Mouse (Mus musculus) Patski (cell line): ENCODE measurements around the gene Hnrnph2. TPM values are rescaled to one million over a fixed set of nuclear protein-coding genes. Genes with fewer than 3 reads are reported as not detected.

Experiments used
- ATAC-seq: fragments of 100-300 bp; one replicate; pipeline ENCODE4 v1.8.0; 2021
- CTCF ChIA-PET: fragments of 350-600 bp; sonication (Branson Sonifier 250); formaldehyde crosslinking; loops from one replicate; lab custom pipeline; 2022; ENCODE audit warnings: inconsistent platforms; lab: Charles Lee
- POLR2A ChIA-PET: fragments of 350-600 bp; sonication (Branson Sonifier 250); formaldehyde crosslinking; loops from one replicate; lab custom pipeline; 2022; ENCODE audit warnings: antibody characterized with exemption, inconsistent platforms; lab: Charles Lee
- DNase-seq: peaks from one replicate; pipeline ENCODE4 v3.0.0-alpha.2; 2011; ENCODE audit warnings: low read depth, low spot score
- H3K27me3 ChIP-seq: fragments of 371-371 bp; one replicate; pipeline ENCODE4 v1.5.1; 2021
- CTCF ChIP-seq: fragments of 100-300 bp; IDR thresholded peaks from one replicate; pipeline ENCODE4 v1.5.1; 2021
- in situ Hi-C: fragments of 300-500 bp; cut with MboI; formaldehyde crosslinking; loops from 3 replicates; pipeline ENCODE4 v1.11.1; 2018; ENCODE audit warnings: low pct_unique_long_range_greater_than_20kb, mixed read lengths
- polyA plus RNA-seq: library from polyadenylated mRNA; unstranded; gene quantifications from one replicate; pipeline ENCODE4 v1.2.3, GENCODE M21; 2021

Hnrnph2 gene
- polyA plus RNA-seq, 1 experiment from 2014 or later: 133 TPM

GRCm38 (mm10) chrX:134612285-134612959 lies 11.4 kb downstream of the Hnrnph2 start:
- ATAC-seq (peak; percentile 46), DNase-seq (no peak)
- H3K27me3 ChIP-seq: peaks cover 5% of the 10 kb centered on the region
- CTCF ChIA-PET: interaction anchor here (1.3 kb wide), 1 partner anchor 27 kb away, joined by 4 read pairs; the partner anchor contains the start of gene Rpl36a
- POLR2A ChIA-PET: no interaction called here
- no peak for TF ChIP-seq CTCF
- in situ Hi-C loops: no loop called here

GRCm38 (mm10) chrX:134614306-134614705 lies 13.3 kb downstream of the Hnrnph2 start:
- ChIA-PET POLR2A (no interaction called here), CTCF (interaction anchor here (1.0 to 1.5 kb wide), 2 partner anchors 10 to 115 kb away, joined by 3 to 6 read pairs; no protein-coding TSS in a partner anchor)
- DNase-seq: no peak
- in situ Hi-C loops: no loop called here
- TF ChIP-seq CTCF: peak; percentile 52
- peaks cover 5% of the 10 kb centered on the region for H3K27me3 ChIP-seq
- ATAC-seq: no peak

GRCm38 (mm10) chrX:134619695-134620094 lies 18.7 kb downstream of the Hnrnph2 start:
- peaks cover 14% of the 10 kb centered on the region for H3K27me3 ChIP-seq
- DNase-seq (no peak), ATAC-seq (no peak)
- POLR2A ChIA-PET: no interaction called here
- TF ChIP-seq CTCF: no peak
- in situ Hi-C loops: no loop called here
- CTCF ChIA-PET: no interaction called here

- DNase-seq (no peak), ATAC-seq (no peak)
- ChIA-PET POLR2A (no interaction called here), CTCF (interaction anchor here (1.2 kb wide), 1 partner anchor 11 kb away, joined by 3 read pairs; no protein-coding TSS in a partner anchor)
- peaks cover 14% of the 10 kb centered on the region for H3K27me3 ChIP-seq
- TF ChIP-seq CTCF: no peak
- in situ Hi-C loops: no loop called here
Measured at GRCm38 (mm10) chrX:134620254-134620865, 19.4 kb downstream of the Hnrnph2 start.

GRCm38 (mm10) chrX:134621685-134622084 lies 20.7 kb downstream of the Hnrnph2 start:
- DNase-seq (no peak), ATAC-seq (no peak)
- in situ Hi-C loops: no loop called here
- ChIA-PET CTCF (interaction anchor here (1.2 kb wide), 1 partner anchor 10 kb away, joined by 3 read pairs; no protein-coding TSS in a partner anchor), POLR2A (no interaction called here)
- no peak for TF ChIP-seq CTCF
- H3K27me3 ChIP-seq: peaks cover 14% of the 10 kb centered on the region

- ATAC-seq (no peak), DNase-seq (no peak)
- CTCF ChIA-PET: interaction anchor here (0.8 to 1.7 kb wide), 2 partner anchors 8 to 9 kb away, joined by 3 to 6 read pairs; no protein-coding TSS in a partner anchor
- H3K27me3 ChIP-seq: peaks cover 9% of the 10 kb centered on the region
- in situ Hi-C loops: no loop called here
- no peak for TF ChIP-seq CTCF
- POLR2A ChIA-PET: interaction anchor here (0.6 kb wide), 1 partner anchor 39 kb away, joined by 4 read pairs; no protein-coding TSS in a partner anchor
Measured at GRCm38 (mm10) chrX:134623350-134623749, 22.4 kb downstream of the Hnrnph2 start.

GRCm38 (mm10) chrX:134628200-134628599 lies 27.2 kb downstream of the Hnrnph2 start:
- CTCF ChIA-PET: no interaction called here
- no peak for ATAC-seq
- DNase-seq: no peak
- H3K27me3 ChIP-seq: peaks cover 5% of the 10 kb centered on the region
- in situ Hi-C loops: no loop called here
- POLR2A ChIA-PET: no interaction called here
- TF ChIP-seq CTCF: no peak

GRCm38 (mm10) chrX:134632710-134633109 lies 31.7 kb downstream of the Hnrnph2 start:
- CTCF ChIA-PET: no interaction called here
- DNase-seq: no peak
- ATAC-seq: no peak
- no peak for TF ChIP-seq CTCF
- peaks cover 15% of the 10 kb centered on the region for H3K27me3 ChIP-seq
- POLR2A ChIA-PET: no interaction called here
- in situ Hi-C loops: no loop called here

GRCm38 (mm10) chrX:134635111-134635510 lies 34.1 kb downstream of the Hnrnph2 start:
- DNase-seq (no peak), ATAC-seq (no peak)
- no peak for TF ChIP-seq CTCF
- ChIA-PET CTCF (no interaction called here), POLR2A (no interaction called here)
- in situ Hi-C loops: no loop called here
- peaks cover 15% of the 10 kb centered on the region for H3K27me3 ChIP-seq

GRCm38 (mm10) chrX:134635860-134636259 lies 34.9 kb downstream of the Hnrnph2 start:
- no peak for ATAC-seq

More at GRCm38 (mm10) chrX:134635860-134636259, 34.9 kb downstream of the Hnrnph2 start:
- TF ChIP-seq CTCF: no peak
- ChIA-PET CTCF (no interaction called here), POLR2A (no interaction called here)
- in situ Hi-C loops: no loop called here
- peaks cover 16% of the 10 kb centered on the region for H3K27me3 ChIP-seq
- DNase-seq: no peak
